Mouse (Mus musculus) stomach, postnatal 0 days (tissue): ENCODE data around the gene Pfpl. TPM values are rescaled to one million over a fixed set of nuclear protein-coding genes. Genes with fewer than 3 reads are reported as not detected.

Source experiments
- ATAC-seq: fragments of 200-750 bp; cut with Nextera tagmentation; 2 replicates; pipeline ENCODE4 v1.8.0; 2017; ENCODE audit not compliant: low FRiP score, low TSS enrichment
- DNase-seq: peaks from one replicate; pipeline ENCODE4 v3.0.0-alpha.2; 2016; ENCODE audit warnings: low spot score
- H3K27ac ChIP-seq: fragments of 300-500 bp; sonication (generic); replicated peaks from 2 replicates; pipeline ENCODE4 v1.5.1; 2014; ENCODE audit warnings: mild to moderate bottlenecking, control low read depth
- H3K27me3 ChIP-seq: fragments of 300-500 bp; sonication (generic); 2 replicates; pipeline ENCODE4 v1.6.1; 2014; ENCODE audit warnings: low read length; ENCODE audit not compliant: control insufficient read depth, insufficient read depth
- H3K36me3 ChIP-seq: fragments of 300-500 bp; sonication (generic); 2 replicates; pipeline ENCODE4 v1.6.1; 2014; ENCODE audit warnings: low read length, mixed read lengths; ENCODE audit not compliant: control insufficient read depth, insufficient read depth
- H3K4me1 ChIP-seq: fragments of 300-500 bp; sonication (generic); replicated peaks from 2 replicates; pipeline ENCODE4 v1.6.1; 2014; ENCODE audit warnings: antibody characterized with exemption; ENCODE audit not compliant: control insufficient read depth, insufficient read depth
- H3K4me2 ChIP-seq: fragments of 300-500 bp; sonication (generic); replicated peaks from 2 replicates; pipeline ENCODE4 v1.6.1; 2014; ENCODE audit warnings: low read depth, mild to moderate bottlenecking, control low read depth, moderate library complexity
- H3K4me3 ChIP-seq: fragments of 300-500 bp; sonication (generic); 2 replicates; pipeline ENCODE4 v1.5.1; 2014; ENCODE audit warnings: low read depth, low read length, control low read depth
- H3K9ac ChIP-seq: fragments of 300-500 bp; sonication (generic); 2 replicates; pipeline ENCODE4 v1.6.1; 2014; ENCODE audit warnings: mild to moderate bottlenecking, low read length, control low read depth, mixed read lengths
- H3K9me3 ChIP-seq: fragments of 300-500 bp; sonication (generic); 2 replicates; pipeline ENCODE4 v1.6.1; 2016; ENCODE audit warnings: low read length; ENCODE audit not compliant: control insufficient read depth
- CTCF ChIP-seq: IDR thresholded peaks from 2 replicates; pipeline ENCODE4 v1.5.1; 2016; ENCODE audit warnings: antibody characterized with exemption, low read depth, mild to moderate bottlenecking, moderate library complexity
- EP300 ChIP-seq: optimal IDR thresholded peaks from 2 replicates; pipeline ENCODE3; 2016; ENCODE audit warnings: antibody characterized with exemption
- WGBS: fragments of 180-500 bp; shearing (Covaris S2); extraction: QIAGEN DNeasy Blood & Tissue Kit; methylation state at CpG from one replicate; pipeline ENCODE4 v1.1.7; 2014; 5-methylcytosine and 5-hydroxymethylcytosine counted together
- polyA plus RNA-seq: library from polyadenylated mRNA; unstranded; fragments of >200 nt; fragmentation: Nextera tagmentation; extraction: Ambion mirVana; gene quantifications from 2 replicates; pipeline ENCODE4 v1.2.1, GENCODE M21; 2015

Gene Pfpl
- polyA plus RNA-seq, 1 experiment from 2014 or later, result not detected

GRCm38 (mm10) chr19:12440103-12440725, 12.5 kb downstream of the Pfpl start:
- ATAC-seq (no peak), DNase-seq (no peak)
- no peaks in the 10 kb centered on the region for H3K9me3 ChIP-seq
- H3K9ac ChIP-seq, result no peak overlapping the region
- H3K4me2 ChIP-seq, result no peak overlapping the region
- H3K4me1 ChIP-seq, result no peaks in the 10 kb centered on the region
- H3K36me3 ChIP-seq, result no peaks in the 10 kb centered on the region
- no peak overlapping the region for H3K27ac ChIP-seq
- no peak overlapping the region for H3K4me3 ChIP-seq
- WGBS, result 63% methylated on average over 5 of the region's 5 CpGs
- no peaks in the 10 kb centered on the region for H3K27me3 ChIP-seq
- TF ChIP-seq CTCF, result no peak
- TF ChIP-seq EP300, result no peak

DNA sequence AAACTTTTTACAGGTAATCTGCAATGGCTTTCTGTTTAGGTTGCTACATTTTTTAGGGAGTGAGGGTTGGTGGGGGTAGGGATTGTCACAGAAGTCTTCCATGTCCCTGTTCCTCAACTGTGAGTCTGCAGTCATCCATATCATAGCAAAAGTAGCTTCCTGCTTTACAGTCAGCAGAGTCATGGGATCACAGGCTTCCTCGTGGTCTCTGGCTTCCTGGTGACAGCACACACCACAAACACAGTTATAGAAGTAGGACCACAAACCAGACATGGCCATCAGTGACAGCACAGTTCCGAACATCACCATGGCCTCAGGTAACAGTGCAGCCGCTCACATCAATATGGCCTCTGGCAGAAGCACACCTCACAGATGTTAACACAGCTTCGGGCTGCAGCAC, 14.9 kb downstream of the Pfpl start:
- Histone ChIP-seq H3K36me3 (no peaks in the 10 kb centered on the region), H3K27me3 (no peaks in the 10 kb centered on the region), H3K9me3 (no peaks in the 10 kb centered on the region), H3K4me2 (no peak overlapping the region), H3K9ac (no peak overlapping the region), H3K27ac (no peak overlapping the region), H3K4me1 (no peaks in the 10 kb centered on the region), H3K4me3 (no peak overlapping the region)
- DNase-seq, result no peak
- no peak for ATAC-seq
- WGBS, result 80% methylated on average over 4 of the region's 4 CpGs
- no peak for TF ChIP-seq EP300
- no peak for TF ChIP-seq CTCF

- no peaks in the 10 kb centered on the region for H3K36me3 ChIP-seq
- H3K27ac ChIP-seq, result no peak overlapping the region
- no peak for DNase-seq
- H3K27me3 ChIP-seq, result no peaks in the 10 kb centered on the region
- H3K4me1 ChIP-seq, result no peaks in the 10 kb centered on the region
- no peak for ATAC-seq
- WGBS, result 70% methylated on average over 3 of the region's 3 CpGs
- no peak overlapping the region for H3K4me2 ChIP-seq
- no peak for TF ChIP-seq EP300
- TF ChIP-seq CTCF, result no peak
- H3K9me3 ChIP-seq, result no peaks in the 10 kb centered on the region
- H3K4me3 ChIP-seq, result no peak overlapping the region
- H3K9ac ChIP-seq, result no peak overlapping the region
These were observed 17.3 kb downstream of the Pfpl start for GRCm38 (mm10) chr19:12445014-12445413.

- TF ChIP-seq EP300 (no peak), CTCF (0 out of 2 replicates have a peak, but pooled peaks have one; percentile 4)
- no peak overlapping the region for H3K27ac ChIP-seq
- no peak overlapping the region; the same call in 1 of the 2 replicates for H3K4me2 ChIP-seq
- no peaks in the 10 kb centered on the region for H3K4me1 ChIP-seq
- no peak overlapping the region for H3K4me3 ChIP-seq
- WGBS, result 47% methylated on average over 12 of the region's 12 CpGs
- H3K9me3 ChIP-seq, result no peaks in the 10 kb centered on the region
- no peak for ATAC-seq
- no peak for DNase-seq
- no peaks in the 10 kb centered on the region for H3K36me3 ChIP-seq
- H3K27me3 ChIP-seq, result no peaks in the 10 kb centered on the region
- no peak overlapping the region for H3K9ac ChIP-seq
These were observed 29.8 kb downstream of the Pfpl start for GRCm38 (mm10) chr19:12457401-12458066.

GRCm38 (mm10) chr19:12459516-12459915, 31.8 kb downstream of the Pfpl start:
- 68% methylated on average over 4 of the region's 4 CpGs for WGBS
- TF ChIP-seq CTCF (no peak), EP300 (no peak)
- no peak overlapping the region for H3K4me3 ChIP-seq
- DNase-seq (no peak), ATAC-seq (no peak)
- H3K9me3 ChIP-seq, result no peaks in the 10 kb centered on the region
- H3K9ac ChIP-seq, result no peak overlapping the region
- no peak overlapping the region for H3K27ac ChIP-seq
- no peak overlapping the region for H3K4me2 ChIP-seq
- H3K36me3 ChIP-seq, result no peaks in the 10 kb centered on the region
- H3K27me3 ChIP-seq, result no peaks in the 10 kb centered on the region
- H3K4me1 ChIP-seq, result no peaks in the 10 kb centered on the region
